Mouse (Mus musculus) forebrain, embryonic 15.5 days (tissue): Measurements from ENCODE around the gene Lmod2. TPM values are rescaled to one million over a fixed set of nuclear protein-coding genes. Genes with fewer than 3 reads are reported as not detected.
A peak's percentile ranks its signal among the peaks of the same experiment; 100 is the strongest.

Experiments
- ATAC-seq: fragments of 200-750 bp; cut with Nextera tagmentation; replicated peaks from 2 replicates; pipeline ENCODE4 v1.8.0; 2017; ENCODE audit warnings: mild to moderate bottlenecking, moderate TSS enrichment, moderate library complexity
- H3K27ac ChIP-seq: fragments of 300-500 bp; sonication (generic); replicated peaks from 2 replicates; pipeline ENCODE4 v1.5.1; 2015; ENCODE audit warnings: mild to moderate bottlenecking, inconsistent platforms
- H3K27me3 ChIP-seq: fragments of 300-500 bp; sonication (generic); 2 replicates; pipeline ENCODE4 v1.6.1; 2015; ENCODE audit warnings: inconsistent platforms
- H3K36me3 ChIP-seq: fragments of 300-500 bp; sonication (generic); 2 replicates; pipeline ENCODE4 v1.6.1; 2015; ENCODE audit warnings: mild to moderate bottlenecking, inconsistent platforms
- H3K4me1 ChIP-seq: fragments of 300-500 bp; sonication (generic); 2 replicates; pipeline ENCODE4 v1.6.1; 2015; ENCODE audit warnings: inconsistent platforms
- H3K4me2 ChIP-seq: fragments of 300-500 bp; sonication (generic); replicated peaks from 2 replicates; pipeline ENCODE4 v1.6.1; 2015; ENCODE audit warnings: mild to moderate bottlenecking, inconsistent platforms
- H3K4me3 ChIP-seq: fragments of 300-500 bp; sonication (generic); 2 replicates; pipeline ENCODE4 v1.5.1; 2015; ENCODE audit warnings: mild to moderate bottlenecking, inconsistent platforms
- H3K9ac ChIP-seq: fragments of 300-500 bp; sonication (generic); replicated peaks from 2 replicates; pipeline ENCODE4 v1.6.1; 2015; ENCODE audit warnings: mild to moderate bottlenecking, inconsistent platforms
- H3K9me3 ChIP-seq: fragments of 300-500 bp; sonication (generic); 2 replicates; pipeline ENCODE4 v1.6.1; 2016; ENCODE audit warnings: inconsistent platforms
- WGBS: fragments of 180-500 bp; shearing (Covaris S2); methylation state at CpG from one replicate; pipeline ENCODE4 v1.1.7; 2015; ENCODE audit warnings: mixed read lengths; 5-methylcytosine and 5-hydroxymethylcytosine counted together
- polyA plus RNA-seq: library from polyadenylated mRNA; unstranded; fragments of >200 nt; fragmentation: Nextera tagmentation; extraction: Ambion mirVana; gene quantifications from 2 replicates; pipeline ENCODE4 v1.2.1, GENCODE M21; 2015

Gene Lmod2
- polyA plus RNA-seq, 1 experiment from 2014 or later, result not detected

DNA sequence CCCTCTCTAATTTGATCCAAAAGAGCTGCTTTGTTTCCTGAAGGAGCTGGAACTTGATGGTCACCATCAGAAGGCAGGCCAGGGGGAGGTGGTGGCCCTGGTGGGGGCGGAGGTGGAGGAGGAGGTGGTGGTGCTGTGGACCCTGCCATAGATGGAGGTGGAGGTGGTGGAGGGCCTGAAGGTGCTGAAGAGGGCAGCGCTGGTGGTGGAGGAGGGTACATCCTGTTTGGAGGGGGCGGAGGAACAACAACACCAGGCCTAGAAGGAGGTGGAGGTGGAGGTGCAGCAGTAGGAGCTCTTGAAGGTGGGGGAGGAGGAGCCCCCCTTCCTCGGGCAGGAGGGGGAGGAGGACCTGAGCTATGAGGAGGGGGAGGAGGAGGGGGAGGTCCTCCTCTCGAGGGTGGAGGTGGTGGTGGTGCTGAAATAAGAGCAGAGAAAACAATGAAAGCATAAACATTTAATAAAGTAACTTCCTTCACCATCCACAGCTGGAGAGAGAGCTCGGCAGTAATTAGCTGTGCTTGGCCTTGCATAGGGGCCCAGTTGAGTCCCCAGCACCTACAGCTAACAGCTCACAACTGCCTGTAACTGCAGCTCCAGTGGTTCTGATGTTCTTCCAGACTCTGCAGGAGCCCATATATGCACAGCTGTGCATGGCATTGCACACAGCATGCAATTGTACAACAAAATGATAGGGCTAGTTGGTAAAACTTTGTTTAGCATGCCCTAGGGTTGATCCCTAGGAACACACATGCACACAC is 21.9 kb downstream of the Lmod2 start:
- WGBS, result 69% methylated on average over 6 of the region's 6 CpGs
- peak; percentile 46 for ATAC-seq
- no peaks in the 10 kb centered on the region for H3K27me3 ChIP-seq

DNA sequence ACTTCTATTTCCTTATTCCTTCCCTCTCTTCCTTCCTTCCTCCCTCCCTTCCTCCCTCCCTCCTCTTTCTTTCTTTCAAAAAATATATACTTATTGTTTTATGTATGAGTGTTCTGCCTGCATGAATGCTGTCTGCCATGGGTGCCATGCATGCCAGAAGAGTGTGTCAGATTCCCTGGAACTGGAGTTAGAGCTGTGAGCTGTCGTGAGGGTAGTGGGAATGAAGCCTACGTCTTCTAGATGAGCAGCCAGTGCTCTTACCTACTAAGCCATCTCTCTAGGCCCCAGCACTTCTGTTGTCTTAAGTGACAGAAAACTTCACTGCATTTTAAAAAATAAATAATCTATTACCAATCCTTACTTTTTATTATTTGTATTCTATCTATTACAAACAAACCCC is 23.4 kb downstream of the Lmod2 start:
- Histone ChIP-seq H3K4me3 (no peak overlapping the region), H3K4me2 (no peak overlapping the region), H3K27ac (no peak overlapping the region), H3K36me3 (peaks cover 39% of the 10 kb centered on the region), H3K27me3 (no peaks in the 10 kb centered on the region), H3K9ac (no peak overlapping the region), H3K9me3 (no peaks in the 10 kb centered on the region), H3K4me1 (no peaks in the 10 kb centered on the region)
- no peak for ATAC-seq
- 89% methylated on average over 2 of the region's 2 CpGs for whole genome bisulfite sequencing

More for the DNA sequence above, 21.9 kb downstream of the Lmod2 start:
- no peak overlapping the region for H3K4me2 ChIP-seq
- no peaks in the 10 kb centered on the region for H3K9me3 ChIP-seq
- H3K4me1 ChIP-seq, result no peaks in the 10 kb centered on the region
- H3K4me3 ChIP-seq, result no peak overlapping the region
- no peak overlapping the region for H3K27ac ChIP-seq
- peaks cover 43% of the 10 kb centered on the region for H3K36me3 ChIP-seq
- H3K9ac ChIP-seq, result no peak overlapping the region

DNA sequence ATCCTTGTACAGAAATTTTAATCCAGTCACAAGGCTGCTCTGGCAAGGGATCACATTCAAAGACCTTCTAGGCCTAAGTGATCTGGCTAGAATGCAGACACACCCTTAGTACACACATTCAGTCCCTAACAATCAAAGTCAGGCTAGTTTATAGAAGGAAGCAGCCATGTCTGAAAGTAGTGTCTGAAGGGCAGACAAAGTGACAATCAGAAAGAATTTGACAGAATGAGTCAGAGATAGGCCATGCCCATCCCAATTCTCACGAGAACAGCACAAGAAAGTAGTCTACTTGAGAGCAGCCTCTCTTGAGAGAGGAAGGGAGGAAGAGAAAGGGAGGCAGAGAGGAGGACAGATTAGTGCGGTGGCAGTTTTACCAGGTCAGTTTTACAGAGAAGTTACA is 24.5 kb downstream of the Lmod2 start:
- H3K27me3 ChIP-seq, result no peaks in the 10 kb centered on the region
- H3K4me1 ChIP-seq, result no peaks in the 10 kb centered on the region
- WGBS, result 82% methylated on average over 2 of the region's 2 CpGs
- H3K36me3 ChIP-seq, result peaks cover 34% of the 10 kb centered on the region
- no peak overlapping the region for H3K9ac ChIP-seq
- no peak overlapping the region for H3K27ac ChIP-seq
- no peaks in the 10 kb centered on the region for H3K9me3 ChIP-seq
- no peak overlapping the region for H3K4me2 ChIP-seq
- H3K4me3 ChIP-seq, result no peak overlapping the region
- no peak for ATAC-seq

DNA sequence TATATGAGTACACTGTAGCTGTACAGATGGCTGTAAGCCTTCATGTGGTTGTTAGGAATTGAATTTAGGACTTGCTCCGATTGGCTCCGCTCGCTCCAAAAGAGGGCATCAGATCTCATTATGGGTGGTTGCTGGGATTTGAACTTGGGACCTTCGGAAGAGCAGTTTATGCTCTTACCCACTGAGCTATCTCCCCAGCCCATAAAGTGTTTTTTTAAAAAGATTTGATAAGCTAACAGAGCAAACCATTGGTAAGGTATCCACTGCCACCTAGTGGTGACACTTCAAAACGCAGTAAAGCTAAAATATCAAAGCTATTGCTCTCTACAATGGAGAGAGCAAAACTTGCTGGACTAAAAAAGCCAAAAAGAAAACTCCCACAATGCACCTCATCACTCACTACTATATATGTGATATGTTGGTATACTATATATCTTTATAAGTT is 30.0 kb downstream of the Lmod2 start:
- Histone ChIP-seq H3K4me3 (no peak overlapping the region), H3K27me3 (no peaks in the 10 kb centered on the region), H3K9ac (no peak overlapping the region), H3K9me3 (no peaks in the 10 kb centered on the region), H3K4me2 (no peak overlapping the region), H3K4me1 (no peaks in the 10 kb centered on the region), H3K36me3 (peaks cover 13% of the 10 kb centered on the region; the same call in 1 of the 2 replicates), H3K27ac (no peak overlapping the region)
- peak; percentile 61 for ATAC-seq
- 71% methylated on average over 5 of the region's 5 CpGs for WGBS

DNA sequence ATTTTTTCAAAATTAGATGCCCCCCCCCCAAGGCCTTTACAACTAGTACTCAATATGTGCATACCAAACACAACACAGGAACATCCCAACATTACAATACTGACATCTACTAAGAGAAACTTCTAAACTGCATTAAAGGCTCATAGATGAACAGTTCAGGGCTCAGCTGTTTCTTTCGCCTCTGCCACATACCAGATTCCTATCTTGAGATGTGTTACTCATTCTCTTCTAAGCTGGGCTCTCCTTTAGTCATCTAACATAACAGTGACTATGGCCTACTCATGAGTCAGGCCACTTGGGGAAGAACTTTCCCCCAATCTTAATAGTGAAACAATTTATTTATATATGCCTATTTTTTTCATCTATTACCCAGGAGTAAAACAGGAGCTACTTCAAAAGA is 30.9 kb downstream of the Lmod2 start:
- Histone ChIP-seq H3K27me3 (no peaks in the 10 kb centered on the region), H3K9me3 (no peaks in the 10 kb centered on the region), H3K4me3 (no peak overlapping the region), H3K9ac (no peak overlapping the region), H3K4me1 (no peaks in the 10 kb centered on the region), H3K4me2 (no peak overlapping the region), H3K36me3 (peaks cover 9% of the 10 kb centered on the region; the same call in 1 of the 2 replicates), H3K27ac (no peak overlapping the region)
- 87% methylated on average over 1 of the region's 1 CpGs for WGBS
- no peak for ATAC-seq

DNA sequence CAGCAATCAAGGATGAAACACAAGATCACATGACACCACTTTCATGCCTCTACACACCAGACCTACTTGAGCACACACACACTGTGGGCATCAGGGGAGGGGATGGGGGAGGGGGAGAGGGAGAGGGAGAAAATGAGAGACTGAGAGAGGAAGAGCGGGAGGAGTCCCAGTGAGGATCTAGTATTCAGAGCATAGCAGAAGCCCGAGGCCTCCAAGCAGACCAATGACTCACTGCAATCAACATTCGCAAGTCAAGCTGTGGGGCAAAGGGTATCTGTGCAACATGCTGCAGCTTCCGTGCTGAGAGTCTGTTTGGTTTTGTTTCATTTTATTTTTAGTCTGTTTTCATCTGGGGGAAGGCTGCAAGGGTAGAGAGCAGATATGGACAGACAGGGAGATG is 34.5 kb downstream of the Lmod2 start:
- H3K9me3 ChIP-seq, result no peaks in the 10 kb centered on the region
- ATAC-seq, result no peak
- 92% methylated on average over 4 of the region's 4 CpGs for WGBS
- no peak overlapping the region for H3K9ac ChIP-seq
- H3K27me3 ChIP-seq, result no peaks in the 10 kb centered on the region
- H3K36me3 ChIP-seq, result 0 out of 2 replicates have a peak, but pooled peaks cover 2% of the 10 kb centered on the region
- no peak overlapping the region for H3K4me3 ChIP-seq
- H3K4me1 ChIP-seq, result no peaks in the 10 kb centered on the region
- no peak overlapping the region for H3K4me2 ChIP-seq
- no peak overlapping the region for H3K27ac ChIP-seq

DNA sequence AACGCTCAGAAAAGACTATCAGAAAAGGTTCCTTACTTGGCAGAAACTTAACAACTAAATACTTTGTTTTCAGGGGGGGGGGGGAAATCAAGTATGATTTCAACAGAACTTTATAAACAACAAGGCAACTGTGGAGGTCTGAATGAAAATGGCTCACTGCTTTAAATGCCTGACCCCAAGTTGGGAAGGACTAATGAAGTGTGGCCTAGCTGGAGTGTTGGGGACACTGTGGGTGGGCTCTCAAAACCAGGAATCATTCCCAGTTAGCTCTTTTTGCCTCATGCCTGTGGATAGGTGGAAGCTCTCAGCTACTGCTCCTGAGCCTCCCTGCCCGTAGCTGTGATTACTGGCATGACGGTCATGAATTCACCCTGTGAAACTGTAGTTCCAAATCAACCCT is 36.5 kb downstream of the Lmod2 start:
- 90% methylated on average over 3 of the region's 3 CpGs for WGBS
- H3K9ac ChIP-seq, result no peak overlapping the region
- ATAC-seq, result no peak

DNA sequence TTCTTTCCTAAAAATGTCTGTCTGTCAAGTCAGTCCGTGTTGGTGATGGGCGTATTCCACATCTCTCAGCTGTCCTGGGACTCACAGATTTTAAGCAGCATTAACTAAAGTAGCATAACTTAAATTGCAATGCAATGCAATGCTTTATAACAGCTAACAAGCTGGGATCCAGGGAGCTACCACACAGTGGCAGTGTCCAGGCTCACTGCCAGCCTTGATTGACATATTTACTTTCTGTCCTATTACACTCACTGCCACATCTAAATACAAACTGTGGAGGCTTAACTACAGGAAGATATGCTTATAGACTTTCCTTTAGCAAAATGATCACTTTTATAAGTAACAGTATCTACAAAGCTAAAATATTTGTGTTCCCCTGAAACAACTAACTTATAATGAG is 38.3 kb downstream of the Lmod2 start:
- 0 out of 2 replicates have a peak, but pooled peaks cover 5% of the 10 kb centered on the region for H3K36me3 ChIP-seq
- H3K27me3 ChIP-seq, result no peaks in the 10 kb centered on the region
- H3K4me1 ChIP-seq, result no peaks in the 10 kb centered on the region
- no peak overlapping the region for H3K27ac ChIP-seq
- no peaks in the 10 kb centered on the region for H3K9me3 ChIP-seq
- no peak overlapping the region for H3K9ac ChIP-seq
- ATAC-seq, result 0 out of 2 replicates have a peak, but pooled peaks have one; percentile 58
- no peak overlapping the region for H3K4me3 ChIP-seq
- no peak overlapping the region for H3K4me2 ChIP-seq
- 83% methylated on average over 2 of the region's 2 CpGs for WGBS

More for the DNA sequence above, 36.5 kb downstream of the Lmod2 start:
- Histone ChIP-seq H3K4me3 (no peak overlapping the region), H3K36me3 (0 out of 2 replicates have a peak, but pooled peaks cover 5% of the 10 kb centered on the region), H3K27me3 (no peaks in the 10 kb centered on the region), H3K27ac (no peak overlapping the region), H3K9me3 (no peaks in the 10 kb centered on the region), H3K4me1 (no peaks in the 10 kb centered on the region), H3K4me2 (no peak overlapping the region)

DNA sequence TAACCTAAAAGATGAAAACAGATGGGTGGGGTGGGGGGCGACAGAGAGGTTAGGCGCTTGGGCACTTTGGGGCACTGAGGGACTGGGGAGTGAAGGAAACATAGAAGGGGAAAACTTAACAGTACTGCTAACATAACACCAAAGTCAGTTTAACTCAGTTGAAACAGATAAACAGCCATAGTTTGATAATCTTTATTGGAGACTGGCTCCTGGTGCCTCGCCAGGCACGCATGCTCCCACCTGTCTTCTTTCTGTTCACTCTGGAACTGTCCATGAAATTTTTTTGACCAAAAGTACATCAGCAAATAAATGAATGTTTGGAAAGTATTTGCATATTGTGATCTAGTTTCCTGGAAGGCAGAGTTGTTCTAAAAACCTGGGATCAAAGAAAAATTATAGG is 43.7 kb downstream of the Lmod2 start:
- Histone ChIP-seq H3K27ac (no peak overlapping the region), H3K9ac (no peak overlapping the region), H3K4me3 (no peak overlapping the region), H3K27me3 (no peaks in the 10 kb centered on the region), H3K4me2 (no peak overlapping the region), H3K36me3 (0 out of 2 replicates have a peak, but pooled peaks cover 2% of the 10 kb centered on the region), H3K4me1 (no peaks in the 10 kb centered on the region), H3K9me3 (no peaks in the 10 kb centered on the region)
- WGBS, result 96% methylated on average over 4 of the region's 4 CpGs
- no peak for ATAC-seq

DNA sequence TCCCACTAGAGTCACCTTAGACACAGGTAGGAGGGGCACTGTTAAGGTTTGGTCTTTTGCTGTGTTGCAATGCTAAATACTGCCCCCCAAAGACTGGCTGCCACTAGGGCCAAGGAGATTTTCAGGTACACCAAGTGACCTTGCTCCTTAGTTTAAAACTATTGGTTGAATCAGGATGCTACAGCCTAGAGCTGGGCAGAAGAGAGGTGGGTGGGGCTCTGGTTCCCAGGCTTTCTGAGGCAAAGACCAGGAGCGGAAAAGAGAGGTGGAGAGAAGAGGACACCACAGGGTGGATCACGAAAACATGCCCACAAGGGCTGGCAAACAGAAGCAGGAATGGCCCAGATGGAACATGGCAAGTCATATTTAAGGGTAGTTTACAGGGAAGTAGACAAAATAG is 44.6 kb downstream of the Lmod2 start:
- no peak for ATAC-seq

DNA sequence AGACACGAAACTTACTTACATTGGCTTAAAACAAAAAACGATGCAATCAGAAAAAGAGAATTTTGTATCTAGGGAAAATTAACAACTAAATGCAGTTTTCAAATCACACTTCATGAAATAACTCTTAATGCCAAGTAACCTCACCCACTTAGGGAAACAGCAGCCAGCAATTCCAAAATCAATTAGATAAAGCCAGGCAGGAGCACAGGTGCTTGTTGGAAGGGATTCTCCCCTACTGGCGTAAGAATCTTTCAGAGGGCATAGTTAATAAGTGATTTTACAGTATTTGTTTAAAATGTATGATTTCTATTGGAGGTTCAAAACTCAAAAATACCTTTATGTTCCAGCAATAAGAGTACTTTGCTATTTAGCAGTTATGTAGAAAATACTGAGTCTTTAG is 45.4 kb downstream of the Lmod2 start:
- Histone ChIP-seq H3K4me1 (no peaks in the 10 kb centered on the region), H3K4me2 (no peak overlapping the region), H3K9me3 (no peaks in the 10 kb centered on the region), H3K9ac (no peak overlapping the region), H3K27ac (no peak overlapping the region), H3K27me3 (no peaks in the 10 kb centered on the region), H3K4me3 (no peak overlapping the region), H3K36me3 (no peaks in the 10 kb centered on the region)
- 94% methylated on average over 3 of the region's 3 CpGs for WGBS
- no peak for ATAC-seq

More for the DNA sequence above, 44.6 kb downstream of the Lmod2 start:
- Histone ChIP-seq H3K4me1 (no peaks in the 10 kb centered on the region), H3K9me3 (no peaks in the 10 kb centered on the region), H3K4me2 (no peak overlapping the region), H3K4me3 (no peak overlapping the region), H3K27me3 (no peaks in the 10 kb centered on the region), H3K27ac (no peak overlapping the region), H3K9ac (no peak overlapping the region), H3K36me3 (0 out of 2 replicates have a peak, but pooled peaks cover 2% of the 10 kb centered on the region)
- WGBS, result 91% methylated on average over 2 of the region's 2 CpGs

DNA sequence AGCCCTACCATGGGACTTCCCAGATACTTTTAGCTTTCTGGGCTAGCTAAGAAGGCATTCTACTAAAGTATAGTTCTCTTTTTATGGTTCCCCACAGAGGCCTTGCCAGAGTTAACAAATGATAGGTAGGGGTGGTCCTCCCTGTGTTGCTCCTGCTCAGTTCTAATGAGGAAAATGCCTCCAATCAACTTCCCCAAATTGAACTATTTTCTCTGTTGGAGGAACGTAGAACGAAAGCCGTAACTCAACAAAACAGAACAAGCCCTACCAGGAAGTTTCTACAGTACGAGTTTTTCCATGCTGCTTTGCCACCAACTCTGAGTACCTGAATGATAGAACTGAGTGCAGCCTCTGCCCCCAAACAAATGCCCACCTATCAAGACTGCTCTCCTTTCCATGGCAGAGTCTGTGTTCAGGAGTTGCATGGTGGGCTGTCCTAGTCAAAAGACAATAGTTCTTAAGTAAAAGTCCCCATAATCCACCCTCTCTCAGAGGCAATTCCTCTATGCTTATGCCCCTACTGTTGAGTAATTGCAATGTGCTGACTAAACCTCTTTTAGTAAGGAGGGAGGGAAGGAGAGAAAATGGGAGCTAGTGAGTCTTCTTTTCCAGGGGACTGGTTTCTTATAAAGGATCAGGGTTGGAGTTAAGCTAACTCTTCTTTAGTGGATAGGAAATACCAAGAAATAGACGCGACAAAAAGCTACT is 47.9 kb downstream of the Lmod2 start:
- Histone ChIP-seq H3K9ac (no peak overlapping the region), H3K27me3 (no peaks in the 10 kb centered on the region), H3K4me1 (0 out of 2 replicates have a peak, but pooled peaks cover 4% of the 10 kb centered on the region), H3K27ac (no peak overlapping the region), H3K4me2 (no peak overlapping the region), H3K9me3 (no peaks in the 10 kb centered on the region), H3K4me3 (no peak overlapping the region), H3K36me3 (no peaks in the 10 kb centered on the region)
- ATAC-seq, result no peak
- WGBS, result 84% methylated on average over 6 of the region's 6 CpGs
